ENCODE assay signal across 8 mouse cellular contexts in genomic region chr17:34123111-34123510, GRCm38 (mm10). TPM values are rescaled to one million over a fixed set of nuclear protein-coding genes. Genes with fewer than 3 reads are reported as not detected.
DNase-seq lines count a peak whose midpoint lies in the region; ATAC-seq and TF ChIP-seq lines count a peak whose summit lies in the region.

No protein-coding gene starts in this region.

- peak overlapping the region; percentile 98 for H3K9ac ChIP-seq in limb, embryonic 11.5 days (ENCODE audit: low read length)

- TF ChIP-seq CTCF in cerebellum, adult 2 months (IDR thresholded peaks at IDR 0.05; ENCODE audit: borderline replicate concordance, insufficient read depth, low read depth, low read length), result no peak
- no peak for TF ChIP-seq CTCF in small intestine, adult 2 months (IDR thresholded peaks at IDR 0.05; ENCODE audit: extremely low read depth, insufficient read length, insufficient replicate concordance, low read depth, low read length)

- 2% methylated on average over 7 of the region's 7 CpGs for WGBS in cerebellum, adult 2 months
- WGBS in limb, embryonic 11.5 days, result 3% methylated on average over 7 of the region's 7 CpGs
- WGBS in small intestine, adult 2 months, result 0% methylated on average over 7 of the region's 7 CpGs

- no peak overlapping the region; the same call in 1 of the 2 replicates for H3K27ac ChIP-seq in cerebellum, adult 2 months (ENCODE audit: insufficient read depth, low read length)
- peak overlapping the region; percentile 100; the same call in 1 of the 2 replicates for H3K27ac ChIP-seq in limb, embryonic 11.5 days (replicated peaks; ENCODE audit: low read depth, low read length)
- peak overlapping the region; percentile 89 for H3K27ac ChIP-seq in small intestine, adult 2 months (ENCODE audit: insufficient read depth, low read depth, low read length)

- no peak for TF ChIP-seq POLR2A in cerebellum, adult 2 months (IDR thresholded peaks at IDR 0.05; ENCODE audit: borderline replicate concordance, insufficient read depth, low read length)
- TF ChIP-seq POLR2A in small intestine, adult 2 months (IDR thresholded peaks at IDR 0.05; ENCODE audit: low read depth, low read length), result no peak

- peak overlapping the region; percentile 82 for H3K4me2 ChIP-seq in limb, embryonic 11.5 days (ENCODE audit: low read depth, severe bottlenecking)

- no peak for DNase-seq in cerebellum, adult 2 months
- no peak for DNase-seq in cerebellum, adult 9-10 months
- DNase-seq in limb, embryonic 11.5 days (ENCODE audit: low spot score), result no peak
- DNase-seq in urinary bladder, postnatal 14 days (ENCODE audit: low spot score), result no peak

- ATAC-seq in megakaryocyte, adult 5-6 weeks (ENCODE audit: poor library complexity, severe bottlenecking), result no peak
- ATAC-seq in limb, embryonic 11.5 days (ENCODE audit: insufficient number of reproducible peaks, low FRiP score, low TSS enrichment, low read depth), result no peak
- no peak for ATAC-seq in megakaryocyte progenitor cell, adult 5-6 weeks (replicated peaks; ENCODE audit: poor library complexity)

- H3K36me3 ChIP-seq in megakaryocyte, embryonic 14.5 days (replicated peaks; ENCODE audit: low read length), result peaks cover 49% of the 10 kb centered on the region
- H3K36me3 ChIP-seq in limb, embryonic 11.5 days (ENCODE audit: control insufficient read depth, insufficient read depth, low read length), result peaks cover 6% of the 10 kb centered on the region; the same call in 1 of the 2 replicates
- H3K36me3 ChIP-seq in small intestine, adult 2 months (ENCODE audit: control insufficient read depth, insufficient read depth, low read length), result peaks cover 11% of the 10 kb centered on the region

- H3K27me3 ChIP-seq in cerebellum, adult 2 months (ENCODE audit: control insufficient read depth, insufficient read depth, low read length), result no peaks in the 10 kb centered on the region
- H3K27me3 ChIP-seq in megakaryocyte, embryonic 14.5 days (replicated peaks), result no peaks in the 10 kb centered on the region
- no peaks in the 10 kb centered on the region for H3K27me3 ChIP-seq in limb, embryonic 11.5 days (ENCODE audit: control insufficient read depth, insufficient read depth, low read length)
- H3K27me3 ChIP-seq in small intestine, adult 2 months (ENCODE audit: control insufficient read depth, insufficient read depth, low read length), result no peaks in the 10 kb centered on the region

- peaks cover 3% of the 10 kb centered on the region for H3K4me1 ChIP-seq in cerebellum, adult 2 months (ENCODE audit: control insufficient read depth, insufficient read depth, low read length)
- H3K4me1 ChIP-seq in megakaryocyte, embryonic 14.5 days, result peaks cover 56% of the 10 kb centered on the region
- peaks cover 18% of the 10 kb centered on the region for H3K4me1 ChIP-seq in limb, embryonic 11.5 days (ENCODE audit: control insufficient read depth, insufficient read depth, low read length)
- H3K4me1 ChIP-seq in small intestine, adult 2 months (ENCODE audit: control insufficient read depth, insufficient read depth, insufficient read length, low read length), result peaks cover 20% of the 10 kb centered on the region

- peak overlapping the region; percentile 93 for H3K4me3 ChIP-seq in cerebellum, adult 2 months (replicated peaks; ENCODE audit: insufficient read depth, low read depth, low read length)
- peak overlapping the region; percentile 96 for H3K4me3 ChIP-seq in megakaryocyte, embryonic 14.5 days (replicated peaks)
- H3K4me3 ChIP-seq in limb, embryonic 11.5 days (ENCODE audit: low read depth, low read length), result peak overlapping the region; percentile 99
- H3K4me3 ChIP-seq in small intestine, adult 2 months (ENCODE audit: low read depth, low read length), result peak overlapping the region; percentile 95; the same call in 1 of the 2 replicates

- H3K9me3 ChIP-seq in megakaryocyte, embryonic 14.5 days, result no peaks in the 10 kb centered on the region
- no peaks in the 10 kb centered on the region for H3K9me3 ChIP-seq in limb, embryonic 11.5 days (ENCODE audit: control insufficient read depth, low read length)

RNA-seq across cellular contexts. Expression of gene Brd2, which starts 0.7 kb away (rescaled TPM):
- polyA plus RNA-seq in cerebellum, adult 2 months (2012; rRNA removed), result 188 and 209 TPM in 2 replicates
- polyA plus RNA-seq in megakaryocyte, embryonic 14.5 days (2012; ENCODE audit: insufficient read depth, low replicate concordance), result 174 and 242 TPM in 2 replicates
- 287 and 312 TPM in 2 replicates for total RNA-seq in megakaryocyte, adult 5-6 weeks (2015)
- total RNA-seq in megakaryocyte, adult 5-6 weeks (2017), result 286 and 353 TPM in 2 replicates
- 141 and 152 TPM in 2 replicates for polyA plus RNA-seq in limb, embryonic 11.5 days (2014; fragmentation: Nextera tagmentation; extraction: Ambion mirVana)
- 41.2 and 73.1 TPM in 2 replicates for polyA plus RNA-seq in small intestine, adult 2 months (2012; rRNA removed)
- 269 and 306 TPM in 2 replicates for total RNA-seq in megakaryocyte progenitor cell, adult 5-6 weeks (2015)
- total RNA-seq in megakaryocyte progenitor cell, adult 5-6 weeks (2017), result 260 and 284 TPM in 2 replicates

RNA-seq across cellular contexts. Expression of gene H2-DMa, which starts 3.8 kb away (rescaled TPM):
- 13.2 and 13.6 TPM in 2 replicates for polyA plus RNA-seq in cerebellum, adult 2 months (2012; rRNA removed)
- polyA plus RNA-seq in megakaryocyte, embryonic 14.5 days (2012; ENCODE audit: insufficient read depth, low replicate concordance), result 19.3 and 32.1 TPM in 2 replicates
- total RNA-seq in megakaryocyte, adult 5-6 weeks (2015), result 172 and 189 TPM in 2 replicates
- total RNA-seq in megakaryocyte, adult 5-6 weeks (2017), result 145 and 152 TPM in 2 replicates
- 7.5 and 9.1 TPM in 2 replicates for polyA plus RNA-seq in limb, embryonic 11.5 days (2014; fragmentation: Nextera tagmentation; extraction: Ambion mirVana)
- 35.4 and 169 TPM in 2 replicates for polyA plus RNA-seq in small intestine, adult 2 months (2012; rRNA removed)
- total RNA-seq in megakaryocyte progenitor cell, adult 5-6 weeks (2015), result 72.0 and 74.5 TPM in 2 replicates
- 56.5 and 61.1 TPM in 2 replicates for total RNA-seq in megakaryocyte progenitor cell, adult 5-6 weeks (2017)

RNA-seq across cellular contexts. Expression of gene H2-DMb2, which starts 20.0 kb away (rescaled TPM):
- polyA plus RNA-seq in cerebellum, adult 2 months (2012; rRNA removed), result 0.35 and 0.52 TPM in 2 replicates
- polyA plus RNA-seq in megakaryocyte, embryonic 14.5 days (2012; ENCODE audit: insufficient read depth, low replicate concordance), result 1.5 TPM in 1 of 2 replicates, not detected in the other
- total RNA-seq in megakaryocyte, adult 5-6 weeks (2015), result 8.9 and 9.6 TPM in 2 replicates
- 12.4 and 18.3 TPM in 2 replicates for total RNA-seq in megakaryocyte, adult 5-6 weeks (2017)
- polyA plus RNA-seq in limb, embryonic 11.5 days (2014; fragmentation: Nextera tagmentation; extraction: Ambion mirVana), result 0.23 TPM in 1 of 2 replicates, not detected in the other
- polyA plus RNA-seq in small intestine, adult 2 months (2012; rRNA removed), result 12.7 and 25.4 TPM in 2 replicates
- total RNA-seq in megakaryocyte progenitor cell, adult 5-6 weeks (2015), result 3.9 and 5.8 TPM in 2 replicates
- 6.7 and 8.5 TPM in 2 replicates for total RNA-seq in megakaryocyte progenitor cell, adult 5-6 weeks (2017)

RNA-seq across cellular contexts. Expression of gene H2-DMb1, which starts 29.8 kb away (rescaled TPM):
- polyA plus RNA-seq in cerebellum, adult 2 months (2012; rRNA removed), result 1.8 and 3.0 TPM in 2 replicates
- 1.1 TPM in 1 of 2 replicates, not detected in the other for polyA plus RNA-seq in megakaryocyte, embryonic 14.5 days (2012; ENCODE audit: insufficient read depth, low replicate concordance)
- total RNA-seq in megakaryocyte, adult 5-6 weeks (2015), result 105 and 109 TPM in 2 replicates
- total RNA-seq in megakaryocyte, adult 5-6 weeks (2017), result 110 and 132 TPM in 2 replicates
- polyA plus RNA-seq in limb, embryonic 11.5 days (2014; fragmentation: Nextera tagmentation; extraction: Ambion mirVana), result 0.45 and 0.61 TPM in 2 replicates
- polyA plus RNA-seq in small intestine, adult 2 months (2012; rRNA removed), result 39.0 and 281 TPM in 2 replicates
- 36.2 and 39.4 TPM in 2 replicates for total RNA-seq in megakaryocyte progenitor cell, adult 5-6 weeks (2015)
- total RNA-seq in megakaryocyte progenitor cell, adult 5-6 weeks (2017), result 47.0 and 60.3 TPM in 2 replicates

RNA-seq across cellular contexts. Expression of gene H2-Oa, which starts 31.0 kb away (rescaled TPM):
- polyA plus RNA-seq in cerebellum, adult 2 months (2012; rRNA removed), result 0.25 and 0.34 TPM in 2 replicates
- polyA plus RNA-seq in megakaryocyte, embryonic 14.5 days (2012; ENCODE audit: insufficient read depth, low replicate concordance), result 9.5 and 12.1 TPM in 2 replicates
- total RNA-seq in megakaryocyte, adult 5-6 weeks (2015), result 10.0 and 10.8 TPM in 2 replicates
- total RNA-seq in megakaryocyte, adult 5-6 weeks (2017), result 3.7 and 6.9 TPM in 2 replicates
- 0.55 and 1.2 TPM in 2 replicates for polyA plus RNA-seq in limb, embryonic 11.5 days (2014; fragmentation: Nextera tagmentation; extraction: Ambion mirVana)
- 7.2 and 16.6 TPM in 2 replicates for polyA plus RNA-seq in small intestine, adult 2 months (2012; rRNA removed)
- 7.7 and 9.6 TPM in 2 replicates for total RNA-seq in megakaryocyte progenitor cell, adult 5-6 weeks (2015)
- total RNA-seq in megakaryocyte progenitor cell, adult 5-6 weeks (2017), result 2.7 TPM in 2 replicates
